11 mouse cellular contexts compared by ENCODE assay signal in the genomic region with DNA sequence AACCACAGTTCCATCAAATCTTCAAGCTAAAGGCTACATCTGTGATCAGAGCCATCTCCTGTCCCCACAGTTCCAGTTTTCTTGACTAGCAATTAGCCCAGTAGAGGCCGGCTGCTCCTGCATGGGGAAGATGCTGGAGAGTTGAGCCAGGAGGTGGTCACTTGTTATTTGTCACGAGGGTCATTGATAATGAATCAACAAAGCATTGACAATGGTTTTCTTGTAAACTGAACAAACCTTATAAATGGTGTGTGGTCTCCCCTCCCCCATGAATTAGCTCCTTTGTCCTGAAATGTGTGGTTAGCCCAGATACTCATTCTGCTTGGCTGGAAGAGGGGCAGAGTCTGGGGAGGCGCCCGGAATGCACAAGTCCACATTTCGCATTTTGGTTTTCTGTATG.
DNase-seq lines count a peak whose midpoint lies in the region; ATAC-seq lines count a peak whose summit lies in the region.
"Had no signal": no experiment of that assay in that cellular context is flagged by ENCODE, and none has a peak within 500 bp of the region (broad histone marks: within the 10 kb centered on the region; RNA-seq: fewer than 3 reads in every experiment).

No protein-coding gene starts in this region.

- intact Hi-C loops in heart, postnatal 10 days (cut with DNase I), result no loop called here

- H3K27ac ChIP-seq in hindbrain, embryonic 11.5 days (ENCODE audit: low read depth, low read length), result no peak overlapping the region
- peak overlapping the region; percentile 48; the same call in 1 of the 2 replicates for H3K27ac ChIP-seq in midbrain, embryonic 11.5 days (ENCODE audit: low read depth, low read length)
- H3K27ac ChIP-seq: limb, embryonic 12.5 days had no signal

- 31% methylated on average over 5 of the region's 5 CpGs for WGBS in hindbrain, embryonic 11.5 days
- 34% methylated on average over 5 of the region's 5 CpGs for WGBS in midbrain, embryonic 11.5 days

- no peaks in the 10 kb centered on the region for H3K9me3 ChIP-seq in hindbrain, embryonic 11.5 days (ENCODE audit: control insufficient read depth, low read length)
- H3K9me3 ChIP-seq in midbrain, embryonic 11.5 days (ENCODE audit: control insufficient read depth, low read length), result no peaks in the 10 kb centered on the region
- H3K9me3 ChIP-seq: limb, embryonic 12.5 days had no signal

- no peaks in the 10 kb centered on the region for H3K36me3 ChIP-seq in hindbrain, embryonic 11.5 days (ENCODE audit: control insufficient read depth, insufficient read depth, low read length)
- no peaks in the 10 kb centered on the region for H3K36me3 ChIP-seq in midbrain, embryonic 11.5 days (ENCODE audit: control insufficient read depth, insufficient read depth, low read length)
- H3K36me3 ChIP-seq: limb, embryonic 12.5 days had no signal

- no peak overlapping the region for H3K4me2 ChIP-seq in hindbrain, embryonic 11.5 days (replicated peaks; ENCODE audit: low read depth, low read length)
- no peak overlapping the region for H3K4me2 ChIP-seq in midbrain, embryonic 11.5 days
- H3K4me2 ChIP-seq: limb, embryonic 12.5 days had no signal

- peak; percentile 56 for ATAC-seq in hindbrain, embryonic 11.5 days (ENCODE audit: low FRiP score)
- ATAC-seq in midbrain, embryonic 11.5 days (ENCODE audit: low FRiP score), result peak; percentile 62; the same call in 1 of the 2 replicates

- H3K27me3 ChIP-seq in hindbrain, embryonic 11.5 days (ENCODE audit: control insufficient read depth, insufficient read depth, low read length), result no peaks in the 10 kb centered on the region
- 0 out of 2 replicates have a peak, but pooled peaks cover 2% of the 10 kb centered on the region for H3K27me3 ChIP-seq in midbrain, embryonic 11.5 days (ENCODE audit: control insufficient read depth, insufficient read depth, low read length)

- no peak overlapping the region for H3K4me3 ChIP-seq in hindbrain, embryonic 11.5 days (ENCODE audit: low read depth, low read length)
- H3K4me3 ChIP-seq in midbrain, embryonic 11.5 days (ENCODE audit: low read depth, low read length), result no peak overlapping the region
- H3K4me3 ChIP-seq: erythroblast, embryonic 14.5 days; limb, embryonic 12.5 days had no signal

- H3K4me1 ChIP-seq in hindbrain, embryonic 11.5 days (replicated peaks; ENCODE audit: control insufficient read depth, insufficient read depth, low read length), result 0 out of 2 replicates have a peak, but pooled peaks cover 5% of the 10 kb centered on the region
- peaks cover 30% of the 10 kb centered on the region for H3K4me1 ChIP-seq in midbrain, embryonic 11.5 days (ENCODE audit: control insufficient read depth, insufficient read depth, low read length)

- H3K9ac ChIP-seq in hindbrain, embryonic 11.5 days (ENCODE audit: low read depth, low read length), result no peak overlapping the region
- no peak overlapping the region for H3K9ac ChIP-seq in midbrain, embryonic 11.5 days (ENCODE audit: low read length)
- H3K9ac ChIP-seq: limb, embryonic 12.5 days had no signal

- peak; percentile 98 for DNase-seq in Muller cell, postnatal 12 days (ENCODE audit: inconsistent ontology term)
- peak; percentile 64 for DNase-seq in embryo, embryonic 10 days (ENCODE audit: low spot score)
- peak; percentile 66 for DNase-seq in hindbrain, embryonic 11.5 days (ENCODE audit: low spot score)
- peak; percentile 86 for DNase-seq in midbrain, embryonic 11.5 days (ENCODE audit: low spot score, missing footprints)
- no peak for DNase-seq in heart, postnatal 10 days
- DNase-seq in adrenal gland, adult 18-20 months (ENCODE audit: low spot score in 2 of 2), result no peak
- no peak for DNase-seq in urinary bladder, postnatal 25 days (ENCODE audit: low spot score)
- DNase-seq in lung, postnatal 14 days, result no peak
- DNase-seq: thymus, postnatal 4 days had no signal

Comparison
In these comparisons a context has a peak if more than half of its experiments do, and no peak if none do; other contexts are left out.
1. DNase-seq: peak in Muller cell, postnatal 12 days (single experiment), embryo, embryonic 10 days (single experiment), hindbrain, embryonic 11.5 days (single experiment) and midbrain, embryonic 11.5 days (single experiment); none in heart, postnatal 10 days (0 of 2), adrenal gland, adult 18-20 months (0 of 2), urinary bladder, postnatal 25 days (single experiment) and lung, postnatal 14 days (single experiment).